Mouse (Mus musculus) mouse trophoblast stem cell (cell line): ENCODE data around the gene Kcnmb3.

ENCODE experiments used
- in situ Hi-C, 2 experiments: fragments of 300-500 bp; cut with MseI, MboI; formaldehyde crosslinking; loops; 2 replicates in 1 of 2; 3 replicates in 1 of 2; pipeline ENCODE4 v1.15.1; 2025

Kcnmb3 gene

GRCm38 (mm10) chr3:32495856-32496710 is 4.1 kb upstream of the Kcnmb3 start:
- in situ Hi-C loops, result loop anchor here in 1 of 2 experiments (25.0 kb wide), 1 partner anchor 709 kb away; no protein-coding TSS in a partner anchor

DNA sequence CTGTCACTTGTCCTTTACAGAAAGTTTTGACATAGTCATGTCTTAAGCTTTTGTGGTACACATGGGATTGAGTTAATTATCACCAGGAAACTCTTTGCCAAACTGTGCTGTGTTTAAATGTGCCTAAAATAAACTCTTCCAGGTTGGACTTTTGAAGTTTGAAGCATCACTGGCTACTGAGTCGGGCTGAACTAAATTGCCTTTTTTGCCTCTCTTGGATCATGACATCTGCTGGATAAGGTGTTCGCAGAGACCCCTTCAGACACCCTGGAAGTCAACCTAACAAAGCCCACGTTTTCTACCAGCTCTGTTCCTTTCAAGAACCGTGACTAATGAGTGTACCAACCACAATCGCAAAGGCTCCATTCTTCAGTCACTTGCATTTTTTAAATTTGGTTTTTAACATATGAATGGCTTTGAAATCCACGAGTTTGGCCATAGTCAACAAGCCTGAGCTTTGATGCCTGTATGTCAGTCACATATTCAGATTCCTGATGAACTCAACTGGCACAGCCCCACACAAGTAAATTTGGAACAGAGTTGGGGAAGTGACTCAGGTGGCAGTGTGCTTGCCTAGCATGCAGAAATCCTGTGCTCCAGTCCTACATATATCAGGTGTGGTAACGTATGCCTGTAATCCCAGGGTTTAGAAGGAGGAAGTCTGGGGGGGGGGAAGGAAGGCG is 3.2 kb upstream of the Kcnmb3 start:
- in situ Hi-C loops, result loop anchor here in 1 of 2 experiments (25.0 kb wide), 1 partner anchor 708 kb away; no protein-coding TSS in a partner anchor

GRCm38 (mm10) chr3:32494387-32495087 is 2.5 kb upstream of the Kcnmb3 start:
- in situ Hi-C loops, result loop anchor here in 1 of 2 experiments (25.0 kb wide), 1 partner anchor 707 kb away; no protein-coding TSS in a partner anchor

DNA sequence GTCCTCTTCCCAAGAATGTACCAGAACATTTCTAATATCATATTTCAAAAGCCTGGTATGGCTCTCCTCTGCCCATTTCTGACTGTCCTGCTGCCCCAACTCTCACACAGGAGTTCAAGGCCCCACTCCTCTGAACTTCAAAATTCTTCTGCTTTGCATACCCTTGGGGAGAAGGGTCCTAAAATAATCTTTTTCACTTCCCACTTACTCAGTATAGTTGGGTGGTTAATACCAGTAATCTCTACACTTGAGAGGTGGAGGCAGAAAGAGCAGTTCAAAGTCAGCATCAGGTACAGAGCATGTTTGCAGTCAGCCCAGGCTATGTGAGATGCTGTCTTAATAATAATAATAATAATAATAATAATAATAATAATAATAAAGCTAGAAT is 1.1 kb downstream of the Kcnmb3 start:
- in situ Hi-C loops, result loop anchor here in 1 of 2 experiments (25.0 kb wide), 1 partner anchor 704 kb away; no protein-coding TSS in a partner anchor

- in situ Hi-C loops, result loop anchor here in 1 of 2 experiments (25.0 kb wide), 1 partner anchor 703 kb away; no protein-coding TSS in a partner anchor
Observed at GRCm38 (mm10) chr3:32490076-32490927, 1.7 kb downstream of the Kcnmb3 start.

DNA sequence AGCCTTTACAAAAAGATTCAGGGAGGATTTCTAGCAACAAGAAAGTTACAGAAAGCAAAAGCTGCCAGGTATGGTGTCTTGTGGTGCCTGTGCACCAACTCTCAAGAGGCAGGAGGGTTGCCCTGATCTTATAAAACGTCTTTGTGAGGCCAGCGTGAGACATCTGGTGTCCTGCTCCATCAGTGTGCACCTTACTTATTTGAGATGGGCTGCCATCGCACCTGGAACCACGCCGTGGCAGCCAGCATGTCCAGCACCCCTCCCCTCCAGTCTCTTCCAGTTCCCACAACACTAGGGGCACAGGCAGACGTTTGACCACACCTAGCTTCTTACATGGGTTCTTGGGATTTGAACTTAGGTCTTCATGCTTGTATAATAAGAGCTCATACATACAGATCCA is 3.9 kb downstream of the Kcnmb3 start:
- in situ Hi-C loops, result loop anchor here in 1 of 2 experiments (25.0 kb wide), 1 partner anchor 701 kb away; no protein-coding TSS in a partner anchor

GRCm38 (mm10) chr3:32486543-32486942 is 5.5 kb downstream of the Kcnmb3 start:
- in situ Hi-C loops, result loop anchor here in 1 of 2 experiments (25.0 kb wide), 1 partner anchor 699 kb away; no protein-coding TSS in a partner anchor

- in situ Hi-C loops, result loop anchor here in 1 of 2 experiments (25.0 kb wide), 1 partner anchor 696 kb away; no protein-coding TSS in a partner anchor
Observed at GRCm38 (mm10) chr3:32483035-32483434, 9.0 kb downstream of the Kcnmb3 start.

DNA sequence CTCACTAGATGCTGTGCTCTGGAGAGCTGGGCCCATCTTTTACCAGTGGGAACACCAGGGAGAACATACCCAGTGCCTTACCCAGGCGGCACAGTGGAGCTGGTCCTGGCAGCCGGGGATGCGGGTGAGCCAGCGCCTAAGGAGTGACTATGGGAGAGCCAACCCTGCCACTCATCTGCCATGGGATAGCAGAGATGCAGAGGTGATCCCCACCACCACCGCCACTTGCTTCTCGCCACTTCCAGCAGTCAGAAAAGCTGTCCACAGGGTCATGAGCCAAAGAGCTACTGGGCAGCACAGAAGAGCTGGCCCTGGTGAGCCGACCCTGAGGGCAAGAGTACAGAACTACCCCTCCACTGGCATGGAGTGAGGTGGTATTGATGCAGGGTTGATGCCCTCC is 12.1 kb downstream of the Kcnmb3 start:
- in situ Hi-C loops, result loop anchor here in 1 of 2 experiments (25.0 kb wide), 1 partner anchor 693 kb away; no protein-coding TSS in a partner anchor

- in situ Hi-C loops, result no loop called here
Observed at GRCm38 (mm10) chr3:32473184-32473583, 18.8 kb downstream of the Kcnmb3 start.

DNA sequence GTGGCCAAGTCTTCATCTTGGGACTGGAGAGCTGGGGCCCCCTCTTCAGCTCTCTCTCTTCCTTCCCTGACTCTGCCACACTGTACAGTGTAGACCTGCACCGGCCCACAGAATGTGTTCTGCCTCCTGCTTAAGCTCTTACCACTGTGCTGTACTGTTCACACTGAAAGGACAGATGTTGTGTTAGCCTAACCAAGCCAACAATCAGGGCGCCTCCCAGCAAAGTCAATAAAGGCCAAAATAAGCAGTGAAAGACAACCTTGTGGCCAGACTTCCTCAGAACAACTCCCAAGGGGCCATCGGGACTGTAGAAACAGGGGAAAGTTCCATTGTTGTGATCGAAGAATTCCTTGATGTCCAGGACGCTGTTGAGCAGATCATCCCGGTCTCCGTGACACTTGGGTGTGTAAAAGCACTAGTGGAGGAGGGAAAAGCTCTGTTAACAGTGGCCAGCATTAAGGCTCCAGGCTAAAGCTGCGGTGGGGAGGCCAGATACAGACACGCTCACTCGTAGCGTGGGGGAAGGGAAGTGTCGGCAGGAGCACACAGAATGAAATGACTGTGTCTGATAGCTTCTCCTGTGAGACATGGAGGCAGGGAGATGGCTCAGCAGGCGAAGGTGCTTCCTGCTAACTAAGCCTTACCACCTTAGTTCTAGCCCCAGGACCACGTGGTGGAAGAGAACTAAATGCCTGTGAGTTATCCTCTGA is 19.7 kb downstream of the Kcnmb3 start:
- in situ Hi-C loops, result no loop called here

DNA sequence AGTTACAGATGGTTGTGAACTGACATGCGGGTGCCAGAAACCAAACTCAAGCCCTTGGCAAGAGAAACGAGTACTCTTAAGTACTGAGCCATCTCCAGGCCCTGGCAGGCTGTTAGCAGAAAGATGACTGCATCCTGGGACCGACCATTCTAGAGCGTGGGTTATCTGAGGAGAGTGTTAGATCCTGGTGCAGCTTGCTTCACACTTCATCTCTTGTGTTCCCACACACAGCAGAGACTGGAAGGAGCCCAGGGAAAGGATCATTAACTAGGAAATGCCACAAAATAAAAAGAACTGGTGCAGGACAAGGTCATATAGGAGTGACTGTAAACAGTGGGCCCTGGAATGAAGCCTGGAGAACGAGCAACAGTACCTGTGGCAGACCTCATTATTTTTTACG is 20.9 kb downstream of the Kcnmb3 start:
- in situ Hi-C loops, result no loop called here

- in situ Hi-C loops, result no loop called here
Observed at GRCm38 (mm10) chr3:32470449-32470848, 21.6 kb downstream of the Kcnmb3 start.

DNA sequence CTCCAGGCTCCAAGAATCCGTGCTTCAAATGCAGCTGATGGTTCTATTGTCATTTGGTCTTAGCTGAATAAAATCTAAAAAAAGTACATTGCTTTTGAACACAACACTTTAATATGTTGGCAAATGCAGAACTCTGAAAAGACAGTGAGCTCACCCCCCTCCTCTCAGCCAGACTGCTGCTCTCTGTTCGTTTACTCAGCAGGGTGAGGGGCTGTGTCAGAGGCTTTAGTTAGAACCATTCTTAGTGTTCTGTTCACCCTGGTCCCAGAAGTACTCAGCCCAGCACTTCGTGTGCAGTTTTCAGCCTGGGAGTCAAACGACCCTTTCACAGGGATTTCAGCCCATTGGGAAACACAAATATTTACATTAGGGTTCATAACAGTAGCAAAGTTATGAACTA is 23.6 kb downstream of the Kcnmb3 start:
- in situ Hi-C loops, result no loop called here

- in situ Hi-C loops, result no loop called here
Observed at GRCm38 (mm10) chr3:32467321-32467720, 24.7 kb downstream of the Kcnmb3 start.

- in situ Hi-C loops, result no loop called here
Observed at GRCm38 (mm10) chr3:32459777-32460176, 32.3 kb downstream of the Kcnmb3 start.

GRCm38 (mm10) chr3:32454329-32455021 is 37.6 kb downstream of the Kcnmb3 start:
- in situ Hi-C loops, result no loop called here

DNA sequence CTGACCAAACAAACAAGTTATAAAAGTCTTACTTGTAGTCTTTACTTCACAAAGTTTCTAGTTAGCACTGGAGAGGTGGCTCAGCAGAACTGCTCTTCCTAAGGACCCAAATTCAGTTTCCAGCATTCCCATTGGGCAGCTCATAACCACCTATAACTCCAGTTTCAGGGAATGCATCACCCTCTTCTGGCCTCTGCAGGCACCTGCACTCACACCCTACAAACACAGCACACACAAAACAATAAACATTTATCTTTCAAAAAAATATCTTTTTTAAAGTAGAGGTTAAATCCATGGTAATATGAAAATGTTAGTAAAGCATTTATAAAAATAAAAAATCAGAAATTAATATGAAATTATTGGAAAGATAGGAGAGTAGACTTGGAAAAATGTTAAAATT is 50.3 kb downstream of the Kcnmb3 start:
- in situ Hi-C loops, result no loop called here

GRCm38 (mm10) chr3:32438716-32439115 is 53.3 kb downstream of the Kcnmb3 start:
- in situ Hi-C loops, result no loop called here
